Mouse (Mus musculus): ENCODE data around the gene Pdia5. TPM values are rescaled to one million over a fixed set of nuclear protein-coding genes. Genes with fewer than 3 reads are reported as not detected.

Gene Pdia5
- polyA plus RNA-seq, 1 experiment from 2014 or later, result 23.5 TPM

DNA sequence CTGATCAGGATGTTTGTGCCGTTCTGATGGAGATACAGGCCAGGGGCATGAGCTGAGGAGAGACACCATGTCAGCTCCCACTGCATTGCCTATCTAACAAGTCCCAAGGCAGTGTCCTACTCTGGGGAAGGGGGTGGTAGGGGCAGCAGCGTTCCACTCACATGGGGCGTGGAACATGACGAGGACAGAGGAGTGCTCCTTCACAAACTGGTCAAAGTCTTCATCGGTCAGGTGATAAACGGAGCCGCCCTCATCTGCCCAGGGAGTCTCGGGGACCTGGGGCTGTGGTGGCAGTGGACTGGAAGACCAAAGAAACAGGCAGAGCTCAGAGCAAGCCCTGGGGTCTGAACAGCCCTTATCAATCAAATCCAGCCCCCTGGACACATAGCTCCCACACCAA is 68.0 kb downstream of the Pdia5 start:
- 88% methylated on average over 8 of the region's 8 CpGs for WGBS
- Histone ChIP-seq H3K4me1 (peaks cover 4% of the 10 kb centered on the region; the same call in 1 of the 2 replicates), H3K27me3 (replicated peaks; ENCODE audit: low read depth, poor library complexity, severe bottlenecking) (no peaks in the 10 kb centered on the region), H3K4me3 (no peak overlapping the region), H3K9me3 (no peaks in the 10 kb centered on the region), H3K36me3 (replicated peaks) (0 out of 2 replicates have a peak, but pooled peaks cover 3% of the 10 kb centered on the region), H3K27ac (replicated peaks) (no peak overlapping the region)
- DNase-seq (ENCODE audit: low spot score), result no peak

DNA sequence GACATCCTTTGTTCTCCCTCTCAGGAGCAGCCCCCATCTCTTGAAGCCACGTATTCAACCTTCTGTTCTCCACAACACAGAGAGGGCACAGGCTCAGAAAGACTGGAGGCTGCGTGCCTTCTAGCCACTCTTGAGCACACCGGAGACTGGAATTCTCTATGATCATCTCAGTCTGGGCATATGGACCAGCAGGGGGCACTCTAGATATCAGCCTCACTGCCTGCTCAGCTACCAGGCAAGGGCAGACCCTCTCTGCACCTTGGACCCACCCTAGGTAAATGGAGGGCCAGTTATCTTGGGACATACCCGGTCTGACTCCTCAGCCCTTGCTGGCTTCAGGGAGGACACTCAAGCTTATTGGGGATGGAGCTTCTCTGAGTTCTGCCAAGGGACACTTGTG is 68.5 kb downstream of the Pdia5 start:
- Histone ChIP-seq H3K4me1 (peaks cover 4% of the 10 kb centered on the region; the same call in 1 of the 2 replicates), H3K36me3 (replicated peaks) (0 out of 2 replicates have a peak, but pooled peaks cover 3% of the 10 kb centered on the region), H3K9me3 (no peaks in the 10 kb centered on the region), H3K4me3 (no peak overlapping the region), H3K27ac (replicated peaks) (no peak overlapping the region), H3K27me3 (replicated peaks; ENCODE audit: low read depth, poor library complexity, severe bottlenecking) (no peaks in the 10 kb centered on the region)
- 67% methylated on average over 4 of the region's 4 CpGs for WGBS
- peak; percentile 48 for DNase-seq (ENCODE audit: low spot score)

DNA sequence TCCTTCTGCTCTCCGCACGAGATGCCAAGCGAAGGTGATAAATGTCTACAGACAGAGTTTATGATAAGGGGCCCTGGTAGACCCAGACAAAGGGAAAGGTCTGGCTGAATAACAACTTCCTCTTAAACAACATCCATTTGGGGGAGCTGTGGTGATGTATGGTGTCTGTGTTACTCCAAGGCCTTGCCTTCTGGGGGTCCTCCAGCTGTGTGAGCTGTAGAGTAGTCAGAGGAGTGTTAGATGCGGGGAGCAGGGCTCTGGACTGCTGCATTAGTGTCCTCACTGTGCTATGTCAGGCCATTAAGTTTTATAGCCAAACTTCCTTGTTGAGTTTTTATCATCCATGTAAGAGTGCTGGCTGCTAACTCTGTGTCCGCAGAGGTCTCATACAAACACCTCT is 76.1 kb downstream of the Pdia5 start:
- WGBS, result 91% methylated on average over 5 of the region's 5 CpGs
- Histone ChIP-seq H3K4me3 (no peak overlapping the region), H3K27me3 (replicated peaks; ENCODE audit: low read depth, poor library complexity, severe bottlenecking) (no peaks in the 10 kb centered on the region), H3K9me3 (no peaks in the 10 kb centered on the region), H3K4me1 (peaks cover 4% of the 10 kb centered on the region; the same call in 1 of the 2 replicates), H3K36me3 (replicated peaks) (peaks cover 13% of the 10 kb centered on the region), H3K27ac (replicated peaks) (no peak overlapping the region)
- no peak for DNase-seq (ENCODE audit: low spot score)

DNA sequence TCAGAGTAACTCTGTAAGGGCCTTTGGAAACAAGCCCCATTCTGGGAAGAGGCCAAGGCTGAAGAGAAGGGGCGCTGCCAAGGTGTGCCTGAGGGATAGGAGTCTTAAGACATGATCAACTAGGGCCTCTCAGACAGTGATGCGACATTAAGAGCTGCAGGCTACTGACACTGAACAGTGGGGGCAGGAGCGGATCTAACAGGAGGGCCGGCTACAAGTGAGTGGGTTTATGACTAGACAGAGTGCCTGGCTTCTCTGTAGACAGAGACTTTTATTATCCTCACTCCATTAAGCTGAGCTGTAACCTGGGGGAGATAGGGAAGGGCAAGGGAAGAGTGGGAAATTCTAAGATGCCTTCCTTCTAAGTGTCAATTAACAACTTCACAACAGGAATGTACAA is 84.0 kb downstream of the Pdia5 start:
- Histone ChIP-seq H3K27me3 (replicated peaks; ENCODE audit: low read depth, poor library complexity, severe bottlenecking) (no peaks in the 10 kb centered on the region), H3K4me3 (no peak overlapping the region), H3K36me3 (replicated peaks) (peaks cover 65% of the 10 kb centered on the region), H3K4me1 (peaks cover 9% of the 10 kb centered on the region; the same call in 1 of the 2 replicates), H3K9me3 (no peaks in the 10 kb centered on the region), H3K27ac (replicated peaks) (no peak overlapping the region)
- 81% methylated on average over 4 of the region's 4 CpGs for WGBS
- DNase-seq (ENCODE audit: low spot score), result no peak

DNA sequence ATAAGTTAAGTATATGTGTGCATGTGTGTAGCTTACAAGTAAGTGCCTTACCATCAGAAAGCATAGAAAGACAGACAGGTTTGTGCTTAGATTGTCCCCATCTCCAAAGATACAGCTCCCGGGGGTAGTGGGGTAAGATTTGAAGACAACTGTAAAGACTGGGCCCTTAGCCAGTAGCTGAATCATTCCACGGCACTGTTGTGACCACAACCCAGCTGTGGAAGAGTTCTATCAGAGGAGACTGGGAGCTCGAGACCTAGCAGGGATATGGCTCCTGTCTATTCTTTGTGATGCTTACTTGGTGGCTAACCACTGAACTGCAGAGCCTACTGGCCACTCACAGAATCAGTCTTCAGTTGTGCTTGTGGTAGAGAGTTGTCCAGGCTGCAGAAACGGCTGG is 84.5 kb downstream of the Pdia5 start:
- no peak overlapping the region for H3K27ac ChIP-seq (replicated peaks)
- DNase-seq (ENCODE audit: low spot score), result no peak
- H3K27me3 ChIP-seq (replicated peaks; ENCODE audit: low read depth, poor library complexity, severe bottlenecking), result no peaks in the 10 kb centered on the region
- WGBS, result 89% methylated on average over 4 of the region's 4 CpGs
- no peak overlapping the region for H3K4me3 ChIP-seq
- peaks cover 69% of the 10 kb centered on the region for H3K36me3 ChIP-seq (replicated peaks)
- no peaks in the 10 kb centered on the region for H3K9me3 ChIP-seq
- peaks cover 9% of the 10 kb centered on the region; the same call in 1 of the 2 replicates for H3K4me1 ChIP-seq

DNA sequence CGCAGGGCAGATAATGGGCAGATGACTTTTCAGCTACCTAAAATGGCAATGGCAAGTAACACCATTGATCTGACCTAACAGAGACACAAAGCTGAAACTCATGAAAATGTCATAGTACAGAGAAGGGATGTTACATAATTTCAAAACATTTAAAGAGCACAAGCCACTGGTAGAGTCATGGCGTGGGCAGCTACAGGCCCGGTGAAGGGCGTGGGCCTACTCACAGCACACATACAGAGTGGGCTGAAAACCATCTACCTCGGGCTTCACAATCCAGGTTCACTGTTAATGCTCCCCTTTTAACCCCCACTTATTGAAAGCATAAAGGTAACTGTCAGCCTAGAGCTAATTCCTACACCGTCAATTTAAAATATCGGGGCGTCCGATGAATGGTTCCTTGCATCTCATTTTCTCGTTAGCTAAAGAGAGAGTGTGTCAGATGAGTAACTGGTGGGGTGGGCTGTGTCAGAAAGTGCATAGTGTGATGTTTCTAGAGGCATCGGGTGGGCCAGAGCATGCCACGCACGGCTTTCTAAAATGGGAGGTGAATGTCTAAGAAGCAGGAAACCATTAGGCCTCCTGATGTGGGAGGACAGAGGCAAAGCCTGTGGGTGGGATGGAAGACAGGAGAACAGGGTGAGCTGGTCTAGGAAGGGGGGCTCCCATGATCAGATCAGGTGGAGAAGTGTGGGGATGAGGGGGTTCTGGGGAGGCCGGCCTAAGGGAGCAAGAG is 85.2 kb downstream of the Pdia5 start:
- 93% methylated on average over 14 of the region's 14 CpGs for WGBS
- Histone ChIP-seq H3K36me3 (replicated peaks) (peaks cover 65% of the 10 kb centered on the region), H3K27me3 (replicated peaks; ENCODE audit: low read depth, poor library complexity, severe bottlenecking) (no peaks in the 10 kb centered on the region)

DNA sequence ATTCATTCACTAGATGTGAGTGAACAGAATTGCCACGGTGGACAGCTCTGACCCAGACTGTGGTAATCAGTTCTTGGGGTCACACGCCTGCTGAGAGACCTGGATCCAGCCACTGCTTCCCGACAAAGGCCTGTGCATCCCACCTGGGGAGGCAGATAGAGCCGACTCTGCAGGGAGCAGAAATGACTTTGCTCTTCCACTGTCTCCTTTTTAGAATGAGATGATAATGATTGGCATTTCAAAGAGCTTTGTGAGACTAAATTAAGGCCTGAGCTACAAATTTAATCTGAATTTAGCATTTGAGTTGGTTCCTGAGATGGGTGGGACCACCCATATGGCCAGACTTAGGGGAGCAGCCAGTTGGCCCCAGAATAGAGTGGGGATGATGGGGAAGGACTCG is 85.8 kb downstream of the Pdia5 start:
- no peak for DNase-seq (ENCODE audit: low spot score)
- Histone ChIP-seq H3K27ac (replicated peaks) (no peak overlapping the region), H3K36me3 (replicated peaks) (peaks cover 63% of the 10 kb centered on the region), H3K4me1 (peaks cover 5% of the 10 kb centered on the region; the same call in 1 of the 2 replicates), H3K9me3 (no peaks in the 10 kb centered on the region), H3K4me3 (no peak overlapping the region), H3K27me3 (replicated peaks; ENCODE audit: low read depth, poor library complexity, severe bottlenecking) (no peaks in the 10 kb centered on the region)
- 68% methylated on average over 5 of the region's 5 CpGs for WGBS

More for the DNA sequence above, 85.2 kb downstream of the Pdia5 start:
- Histone ChIP-seq H3K4me1 (peaks cover 7% of the 10 kb centered on the region; the same call in 1 of the 2 replicates), H3K27ac (replicated peaks) (no peak overlapping the region), H3K4me3 (no peak overlapping the region), H3K9me3 (no peaks in the 10 kb centered on the region)
- no peak for DNase-seq (ENCODE audit: low spot score)

DNA sequence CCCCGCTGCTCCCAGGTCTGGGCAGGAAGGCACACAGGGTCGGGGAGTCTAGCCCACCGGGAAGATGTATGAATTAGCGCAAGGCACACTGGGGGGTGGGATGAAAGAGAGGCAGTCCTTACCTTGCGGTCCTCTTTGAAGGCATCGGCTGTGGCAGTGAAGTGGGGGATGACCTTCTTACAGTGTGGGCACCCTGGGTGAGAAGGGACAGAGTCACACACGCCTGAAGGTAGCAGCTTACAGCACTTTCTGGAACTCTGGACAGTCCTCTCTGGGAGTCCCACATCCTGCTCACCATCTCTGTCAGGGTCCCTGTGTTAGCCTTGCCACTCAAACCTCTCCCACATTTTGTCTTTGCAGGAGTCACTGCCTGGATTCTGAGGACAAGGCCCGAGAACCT is 86.8 kb downstream of the Pdia5 start:
- H3K27ac ChIP-seq (replicated peaks), result no peak overlapping the region
- H3K27me3 ChIP-seq (replicated peaks; ENCODE audit: low read depth, poor library complexity, severe bottlenecking), result no peaks in the 10 kb centered on the region
- H3K36me3 ChIP-seq (replicated peaks), result peaks cover 61% of the 10 kb centered on the region
- H3K9me3 ChIP-seq, result no peaks in the 10 kb centered on the region
- no peak for DNase-seq (ENCODE audit: low spot score)
- H3K4me1 ChIP-seq, result peaks cover 5% of the 10 kb centered on the region; the same call in 1 of the 2 replicates
- 88% methylated on average over 8 of the region's 8 CpGs for whole genome bisulfite sequencing
- no peak overlapping the region for H3K4me3 ChIP-seq

DNA sequence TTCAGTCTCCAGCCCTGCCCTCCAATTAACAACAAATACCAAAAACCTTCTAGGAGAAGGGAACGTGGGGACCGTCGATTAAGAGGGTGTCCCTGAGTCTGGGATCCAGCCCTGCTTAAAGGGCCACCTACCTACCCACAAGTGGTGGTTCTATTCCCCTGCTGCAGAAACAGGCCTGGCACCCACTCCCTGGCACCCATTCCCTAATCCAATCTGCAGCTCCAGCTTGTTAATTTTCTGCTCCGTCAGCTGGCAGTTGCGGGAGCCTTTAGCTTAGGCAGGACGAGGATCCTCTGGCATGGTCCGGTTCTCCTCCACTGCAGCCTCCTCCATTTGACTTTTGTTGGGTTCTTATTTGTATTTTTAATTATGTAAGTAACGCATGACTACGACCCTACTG is 87.3 kb downstream of the Pdia5 start:
- Histone ChIP-seq H3K4me1 (peaks cover 5% of the 10 kb centered on the region; the same call in 1 of the 2 replicates), H3K36me3 (replicated peaks) (peaks cover 65% of the 10 kb centered on the region), H3K4me3 (no peak overlapping the region), H3K9me3 (no peaks in the 10 kb centered on the region), H3K27ac (replicated peaks) (no peak overlapping the region), H3K27me3 (replicated peaks; ENCODE audit: low read depth, poor library complexity, severe bottlenecking) (no peaks in the 10 kb centered on the region)
- no peak for DNase-seq (ENCODE audit: low spot score)
- 92% methylated on average over 9 of the region's 9 CpGs for WGBS

DNA sequence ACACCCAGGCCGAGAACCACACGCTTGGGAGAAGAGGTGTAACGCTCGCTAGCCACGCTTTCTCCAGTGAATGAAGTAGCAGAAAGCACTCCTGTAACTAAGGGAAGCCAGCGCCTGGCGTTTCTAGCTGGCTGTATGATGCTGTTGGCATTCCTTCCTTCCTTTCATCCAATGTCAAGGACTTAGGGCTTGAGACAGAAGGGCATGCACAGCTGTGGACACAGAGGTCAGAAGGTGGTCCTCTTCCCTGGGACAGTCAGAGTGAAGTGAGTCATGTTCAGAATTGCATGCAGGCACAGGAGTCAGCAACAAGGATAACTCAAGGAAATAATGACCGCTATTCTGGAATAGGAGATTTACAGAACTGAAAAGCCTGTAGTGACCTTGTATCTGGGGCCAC is 97.9 kb downstream of the Pdia5 start:
- no peak overlapping the region for H3K27ac ChIP-seq (replicated peaks)
- H3K27me3 ChIP-seq (replicated peaks; ENCODE audit: low read depth, poor library complexity, severe bottlenecking), result no peaks in the 10 kb centered on the region
- H3K4me1 ChIP-seq, result no peaks in the 10 kb centered on the region
- no peak for DNase-seq (ENCODE audit: low spot score)
- H3K4me3 ChIP-seq, result no peak overlapping the region
- 91% methylated on average over 8 of the region's 8 CpGs for WGBS
- H3K9me3 ChIP-seq, result no peaks in the 10 kb centered on the region
- H3K36me3 ChIP-seq (replicated peaks), result peaks cover 26% of the 10 kb centered on the region

DNA sequence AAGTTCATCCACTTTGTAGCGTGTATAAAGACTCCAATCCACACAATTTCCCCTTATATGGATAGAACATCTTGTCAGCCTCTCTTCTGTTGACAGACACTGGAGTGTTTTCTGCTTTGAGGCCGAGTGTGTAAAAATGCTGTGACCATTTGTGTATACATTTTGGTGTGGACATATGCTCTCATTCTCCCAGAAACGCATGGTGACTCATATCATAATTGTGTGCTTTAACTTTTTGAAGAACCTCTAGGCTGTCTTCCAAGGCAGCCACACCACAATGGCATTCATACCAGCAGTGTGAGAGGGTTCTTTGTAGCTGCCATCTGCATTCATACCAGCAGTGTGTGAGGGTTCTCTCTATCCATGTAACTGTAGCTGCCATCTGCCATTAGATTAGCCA is 105.0 kb downstream of the Pdia5 start:
- Histone ChIP-seq H3K4me1 (no peaks in the 10 kb centered on the region), H3K9me3 (peaks cover 3% of the 10 kb centered on the region; the same call in 1 of the 2 replicates), H3K4me3 (no peak overlapping the region), H3K27ac (replicated peaks) (no peak overlapping the region), H3K36me3 (replicated peaks) (no peaks in the 10 kb centered on the region), H3K27me3 (replicated peaks; ENCODE audit: low read depth, poor library complexity, severe bottlenecking) (no peaks in the 10 kb centered on the region)
- 92% methylated on average over 3 of the region's 3 CpGs for WGBS
- DNase-seq (ENCODE audit: low spot score), result no peak

DNA sequence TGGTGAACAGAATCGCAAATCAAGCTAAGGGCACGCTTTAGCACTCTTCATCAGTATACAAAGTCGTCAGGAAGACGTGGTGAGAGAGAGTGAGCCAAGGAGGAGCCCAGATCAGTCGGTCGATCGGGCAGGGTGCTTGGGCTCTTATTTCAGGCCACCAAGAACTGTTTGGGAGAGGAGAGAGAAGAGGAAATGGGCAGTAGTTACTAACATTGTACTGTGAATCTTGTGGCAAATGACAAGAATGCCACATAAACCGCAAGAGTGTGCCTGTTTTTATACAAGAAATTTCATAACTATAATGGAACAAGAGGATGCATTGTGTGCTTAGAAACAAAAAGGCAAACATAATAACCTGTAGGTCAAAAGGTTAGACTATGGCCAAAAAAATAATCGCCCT is 110.6 kb downstream of the Pdia5 start:
- no peak overlapping the region for H3K27ac ChIP-seq (replicated peaks)
- no peak for DNase-seq (ENCODE audit: low spot score)
- no peaks in the 10 kb centered on the region for H3K27me3 ChIP-seq (replicated peaks; ENCODE audit: low read depth, poor library complexity, severe bottlenecking)
- H3K4me1 ChIP-seq, result no peaks in the 10 kb centered on the region
- 88% methylated on average over 9 of the region's 9 CpGs for WGBS
- H3K36me3 ChIP-seq (replicated peaks), result no peaks in the 10 kb centered on the region
- no peaks in the 10 kb centered on the region for H3K9me3 ChIP-seq
- no peak overlapping the region for H3K4me3 ChIP-seq

DNA sequence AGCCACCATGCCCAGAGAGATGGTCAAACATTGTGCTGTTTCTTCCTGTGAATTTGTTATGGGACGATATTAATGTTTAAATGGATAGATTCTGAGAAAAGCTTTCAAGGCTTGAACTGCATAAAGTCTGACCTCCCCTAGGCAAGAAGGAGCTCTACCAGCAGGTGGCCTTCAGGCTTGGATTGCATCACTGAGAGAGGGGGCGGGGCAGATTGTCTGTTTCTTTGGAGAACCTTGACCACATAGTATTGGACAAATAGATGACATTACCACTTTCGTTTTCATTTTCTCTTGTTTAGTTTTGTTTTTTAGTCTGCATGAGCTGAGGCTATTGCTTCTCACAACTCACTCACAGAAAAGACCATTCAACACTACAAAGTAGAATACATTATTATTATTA is 111.3 kb downstream of the Pdia5 start:
- Histone ChIP-seq H3K36me3 (replicated peaks) (no peaks in the 10 kb centered on the region), H3K27me3 (replicated peaks; ENCODE audit: low read depth, poor library complexity, severe bottlenecking) (no peaks in the 10 kb centered on the region), H3K4me3 (no peak overlapping the region), H3K27ac (replicated peaks) (no peak overlapping the region), H3K4me1 (no peaks in the 10 kb centered on the region), H3K9me3 (no peaks in the 10 kb centered on the region)
- WGBS, result 88% methylated on average over 3 of the region's 3 CpGs
- DNase-seq (ENCODE audit: low spot score), result no peak

All from embryonic facial prominence, embryonic 10.5 days (tissue).